Mouse (Mus musculus): ENCODE data around the gene Pdcd6ip. TPM values are rescaled to one million over a fixed set of nuclear protein-coding genes. Genes with fewer than 3 reads are reported as not detected.
"Not testable (repeated sequence)": the region's sequence is repeated elsewhere in the genome, so short reads cannot be mapped to it uniquely, and the experiment has no call there.

Pdcd6ip gene
- polyA plus RNA-seq, 1 experiment, result 7.1 TPM

GRCm38 (mm10) chr9:113738021-113738420, 30.0 kb upstream of the Pdcd6ip start:
- H3K27me3 ChIP-seq (ENCODE audit: control insufficient read depth), result no peaks in the 10 kb centered on the region; the same call in 1 of the 2 replicates
- H3K36me3 ChIP-seq (ENCODE audit: control insufficient read depth), result no peaks in the 10 kb centered on the region
- TF ChIP-seq GATA1 (IDR thresholded peaks at IDR 0.05; ENCODE audit: low read length) (no peak), TAL1 (IDR thresholded peaks at IDR 0.05; ENCODE audit: low read length) (no peak)
- H3K9me3 ChIP-seq (ENCODE audit: control insufficient read depth, low read length), result no peaks in the 10 kb centered on the region
- H3K4me1 ChIP-seq (ENCODE audit: control insufficient read depth), result peaks cover 22% of the 10 kb centered on the region
- no peak overlapping the region for H3K4me3 ChIP-seq (replicated peaks)

- Histone ChIP-seq H3K36me3 (ENCODE audit: control insufficient read depth) (no peaks in the 10 kb centered on the region), H3K9me3 (ENCODE audit: control insufficient read depth, low read length) (no peaks in the 10 kb centered on the region), H3K27me3 (ENCODE audit: control insufficient read depth) (no peaks in the 10 kb centered on the region; the same call in 1 of the 2 replicates), H3K4me3 (replicated peaks) (no peak overlapping the region), H3K4me1 (ENCODE audit: control insufficient read depth) (peaks cover 11% of the 10 kb centered on the region)
- TF ChIP-seq TAL1 (IDR thresholded peaks at IDR 0.05; ENCODE audit: low read length) (no peak), GATA1 (IDR thresholded peaks at IDR 0.05; ENCODE audit: low read length) (no peak)
These were observed 27.9 kb upstream of the Pdcd6ip start for GRCm38 (mm10) chr9:113735920-113736319.

- no peak for TF ChIP-seq GATA1 (IDR thresholded peaks at IDR 0.05; ENCODE audit: low read length)
- no peak for TF ChIP-seq TAL1 (IDR thresholded peaks at IDR 0.05; ENCODE audit: low read length)
- H3K9me3 ChIP-seq (ENCODE audit: control insufficient read depth, low read length), result no peaks in the 10 kb centered on the region
- H3K27me3 ChIP-seq (ENCODE audit: control insufficient read depth), result no peaks in the 10 kb centered on the region; the same call in none of the 2 replicates
- H3K36me3 ChIP-seq (ENCODE audit: control insufficient read depth), result no peaks in the 10 kb centered on the region
- H3K4me3 ChIP-seq (replicated peaks), result no peak overlapping the region
- peaks cover 3% of the 10 kb centered on the region for H3K4me1 ChIP-seq (ENCODE audit: control insufficient read depth)
These were observed 23.5 kb upstream of the Pdcd6ip start for GRCm38 (mm10) chr9:113731540-113731939.

GRCm38 (mm10) chr9:113726991-113727680, 19.1 kb upstream of the Pdcd6ip start:
- TF ChIP-seq TAL1 (IDR thresholded peaks at IDR 0.05; ENCODE audit: low read length) (no peak), GATA1 (IDR thresholded peaks at IDR 0.05; ENCODE audit: low read length) (no peak)
- Histone ChIP-seq H3K4me3 (replicated peaks) (no peak overlapping the region), H3K9me3 (ENCODE audit: control insufficient read depth, low read length) (no peaks in the 10 kb centered on the region), H3K27me3 (ENCODE audit: control insufficient read depth) (no peaks in the 10 kb centered on the region; the same call in 1 of the 2 replicates), H3K4me1 (ENCODE audit: control insufficient read depth) (peaks cover 2% of the 10 kb centered on the region; the same call in 1 of the 2 replicates), H3K36me3 (ENCODE audit: control insufficient read depth) (no peaks in the 10 kb centered on the region)

GRCm38 (mm10) chr9:113726131-113726530, 18.1 kb upstream of the Pdcd6ip start:
- H3K9me3 ChIP-seq (ENCODE audit: control insufficient read depth, low read length), result no peaks in the 10 kb centered on the region
- no peak overlapping the region for H3K4me3 ChIP-seq (replicated peaks)
- H3K36me3 ChIP-seq (ENCODE audit: control insufficient read depth), result no peaks in the 10 kb centered on the region
- H3K27me3 ChIP-seq (ENCODE audit: control insufficient read depth), result no peaks in the 10 kb centered on the region; the same call in 1 of the 2 replicates
- no peak for TF ChIP-seq TAL1 (IDR thresholded peaks at IDR 0.05; ENCODE audit: low read length)
- no peak for TF ChIP-seq GATA1 (IDR thresholded peaks at IDR 0.05; ENCODE audit: low read length)
- peaks cover 2% of the 10 kb centered on the region; the same call in 1 of the 2 replicates for H3K4me1 ChIP-seq (ENCODE audit: control insufficient read depth)

- not testable (repeated sequence) for H3K4me3 ChIP-seq (replicated peaks); H3K4me1 ChIP-seq (ENCODE audit: control insufficient read depth); H3K27me3 ChIP-seq (ENCODE audit: control insufficient read depth); H3K36me3 ChIP-seq (ENCODE audit: control insufficient read depth); H3K9me3 ChIP-seq (ENCODE audit: control insufficient read depth, low read length)
These were observed 17.6 kb upstream of the Pdcd6ip start for GRCm38 (mm10) chr9:113725609-113726008.

GRCm38 (mm10) chr9:113724646-113725045, 16.6 kb upstream of the Pdcd6ip start:
- H3K4me3 ChIP-seq (replicated peaks), result no peak overlapping the region
- no peaks in the 10 kb centered on the region for H3K9me3 ChIP-seq (ENCODE audit: control insufficient read depth, low read length)
- no peak for TF ChIP-seq TAL1 (IDR thresholded peaks at IDR 0.05; ENCODE audit: low read length)
- no peak for TF ChIP-seq GATA1 (IDR thresholded peaks at IDR 0.05; ENCODE audit: low read length)
- no peaks in the 10 kb centered on the region for H3K27me3 ChIP-seq (ENCODE audit: control insufficient read depth)
- H3K4me1 ChIP-seq (ENCODE audit: control insufficient read depth), result peaks cover 2% of the 10 kb centered on the region; the same call in 1 of the 2 replicates
- no peaks in the 10 kb centered on the region for H3K36me3 ChIP-seq (ENCODE audit: control insufficient read depth)

- TF ChIP-seq GATA1 (IDR thresholded peaks at IDR 0.05; ENCODE audit: low read length), result no peak
- no peak for TF ChIP-seq TAL1 (IDR thresholded peaks at IDR 0.05; ENCODE audit: low read length)
These were observed 11.0 kb upstream of the Pdcd6ip start for GRCm38 (mm10) chr9:113719063-113719462.

GRCm38 (mm10) chr9:113710871-113711270, 2.8 kb upstream of the Pdcd6ip start:
- no peak overlapping the region for H3K4me3 ChIP-seq (replicated peaks)
- peaks cover 2% of the 10 kb centered on the region for H3K36me3 ChIP-seq (ENCODE audit: control insufficient read depth)
- no peaks in the 10 kb centered on the region for H3K9me3 ChIP-seq (ENCODE audit: control insufficient read depth, low read length)

More at GRCm38 (mm10) chr9:113719063-113719462, 11.0 kb upstream of the Pdcd6ip start:
- Histone ChIP-seq H3K36me3 (ENCODE audit: control insufficient read depth) (no peaks in the 10 kb centered on the region), H3K4me1 (ENCODE audit: control insufficient read depth) (peaks cover 2% of the 10 kb centered on the region), H3K27me3 (ENCODE audit: control insufficient read depth) (peaks cover 9% of the 10 kb centered on the region), H3K4me3 (replicated peaks) (no peak overlapping the region), H3K9me3 (ENCODE audit: control insufficient read depth, low read length) (no peaks in the 10 kb centered on the region)

More at GRCm38 (mm10) chr9:113710871-113711270, 2.8 kb upstream of the Pdcd6ip start:
- H3K4me1 ChIP-seq (ENCODE audit: control insufficient read depth), result peaks cover 26% of the 10 kb centered on the region
- TF ChIP-seq GATA1 (IDR thresholded peaks at IDR 0.05; ENCODE audit: low read length) (no peak), TAL1 (IDR thresholded peaks at IDR 0.05; ENCODE audit: low read length) (no peak)
- peaks cover 13% of the 10 kb centered on the region for H3K27me3 ChIP-seq (ENCODE audit: control insufficient read depth)

All from erythroblast, embryonic 14.5 days (primary cell).